Mouse (Mus musculus): ENCODE measurements around the gene Abcg8. TPM values are rescaled to one million over a fixed set of nuclear protein-coding genes. Genes with fewer than 3 reads are reported as not detected.

Gene Abcg8
- polyA plus RNA-seq, 1 experiment: not detected

GRCm38 (mm10) chr17:84636328-84636727, 39.8 kb upstream of the Abcg8 start:
- TF ChIP-seq MAX (IDR thresholded peaks at IDR 0.05) (no peak), MYOG (IDR thresholded peaks at IDR 0.05; ENCODE audit: control insufficient read depth, extremely low read depth, insufficient read length) (no peak), FOSL1 (IDR thresholded peaks at IDR 0.05; ENCODE audit: insufficient read depth, low read length, poor library complexity, severe bottlenecking) (no peak), CTCF (IDR thresholded peaks at IDR 0.05; ENCODE audit: control insufficient read depth, insufficient read depth, insufficient read length) (no peak), USF1 (IDR thresholded peaks at IDR 0.05; ENCODE audit: low read depth) (no peak), MYOD1 (IDR thresholded peaks at IDR 0.05; ENCODE audit: control insufficient read depth, insufficient read length, low read depth) (no peak), CEBPB (IDR thresholded peaks at IDR 0.05; ENCODE audit: low read depth) (no peak)
- Histone ChIP-seq H3ac (ENCODE audit: control insufficient read depth, insufficient read length, low read depth) (no peak overlapping the region), H3K79me3 (ENCODE audit: low read depth) (no peaks in the 10 kb centered on the region), H3K4me3 (ENCODE audit: insufficient read depth, poor library complexity, severe bottlenecking) (no peak overlapping the region), H3K27me3 (ENCODE audit: control insufficient read depth, insufficient read depth, insufficient read length) (no peaks in the 10 kb centered on the region), H3K79me2 (ENCODE audit: control insufficient read depth, insufficient read depth) (no peaks in the 10 kb centered on the region), H3K36me3 (ENCODE audit: control insufficient read depth, insufficient read depth) (no peaks in the 10 kb centered on the region)

- no peak overlapping the region for H3ac ChIP-seq (ENCODE audit: control insufficient read depth, insufficient read length, low read depth)
Observed at GRCm38 (mm10) chr17:84637971-84638370, 38.1 kb upstream of the Abcg8 start.

GRCm38 (mm10) chr17:84639796-84640378, 36.2 kb upstream of the Abcg8 start:
- TF ChIP-seq MYOG (IDR thresholded peaks at IDR 0.05; ENCODE audit: control insufficient read depth, extremely low read depth, insufficient read length): no peak
- no peak for TF ChIP-seq MYOD1 (IDR thresholded peaks at IDR 0.05; ENCODE audit: control insufficient read depth, insufficient read length, low read depth)
- TF ChIP-seq MAX (IDR thresholded peaks at IDR 0.05): no peak
- TF ChIP-seq FOSL1 (IDR thresholded peaks at IDR 0.05; ENCODE audit: insufficient read depth, low read length, poor library complexity, severe bottlenecking): no peak
- no peak for TF ChIP-seq USF1 (IDR thresholded peaks at IDR 0.05; ENCODE audit: low read depth)
- no peak for TF ChIP-seq CTCF (IDR thresholded peaks at IDR 0.05; ENCODE audit: control insufficient read depth, insufficient read depth, insufficient read length)
- TF ChIP-seq CEBPB (IDR thresholded peaks at IDR 0.05; ENCODE audit: low read depth): no peak
- no peak overlapping the region for H3K4me3 ChIP-seq (ENCODE audit: insufficient read depth, poor library complexity, severe bottlenecking)
- no peaks in the 10 kb centered on the region for H3K36me3 ChIP-seq (ENCODE audit: control insufficient read depth, insufficient read depth)
- H3ac ChIP-seq (ENCODE audit: control insufficient read depth, insufficient read length, low read depth): no peak overlapping the region
- no peaks in the 10 kb centered on the region for H3K79me3 ChIP-seq (ENCODE audit: low read depth)
- no peaks in the 10 kb centered on the region for H3K27me3 ChIP-seq (ENCODE audit: control insufficient read depth, insufficient read depth, insufficient read length)
- no peaks in the 10 kb centered on the region for H3K79me2 ChIP-seq (ENCODE audit: control insufficient read depth, insufficient read depth)

More at GRCm38 (mm10) chr17:84637971-84638370, 38.1 kb upstream of the Abcg8 start:
- TF ChIP-seq MYOD1 (IDR thresholded peaks at IDR 0.05; ENCODE audit: control insufficient read depth, insufficient read length, low read depth) (no peak), MYOG (IDR thresholded peaks at IDR 0.05; ENCODE audit: control insufficient read depth, extremely low read depth, insufficient read length) (no peak), CEBPB (IDR thresholded peaks at IDR 0.05; ENCODE audit: low read depth) (no peak), MAX (IDR thresholded peaks at IDR 0.05) (no peak), FOSL1 (IDR thresholded peaks at IDR 0.05; ENCODE audit: insufficient read depth, low read length, poor library complexity, severe bottlenecking) (no peak)
- no peaks in the 10 kb centered on the region for H3K79me2 ChIP-seq (ENCODE audit: control insufficient read depth, insufficient read depth)
- no peaks in the 10 kb centered on the region for H3K27me3 ChIP-seq (ENCODE audit: control insufficient read depth, insufficient read depth, insufficient read length)
- H3K36me3 ChIP-seq (ENCODE audit: control insufficient read depth, insufficient read depth): no peaks in the 10 kb centered on the region
- H3K79me3 ChIP-seq (ENCODE audit: low read depth): no peaks in the 10 kb centered on the region
- no peak overlapping the region for H3K4me3 ChIP-seq (ENCODE audit: insufficient read depth, poor library complexity, severe bottlenecking)

GRCm38 (mm10) chr17:84641893-84642292, 34.2 kb upstream of the Abcg8 start:
- H3K27me3 ChIP-seq (ENCODE audit: control insufficient read depth, insufficient read depth, insufficient read length): no peaks in the 10 kb centered on the region
- H3ac ChIP-seq (ENCODE audit: control insufficient read depth, insufficient read length, low read depth): no peak overlapping the region

GRCm38 (mm10) chr17:84642324-84642723, 33.8 kb upstream of the Abcg8 start:
- H3K36me3 ChIP-seq (ENCODE audit: control insufficient read depth, insufficient read depth): no peaks in the 10 kb centered on the region

More at GRCm38 (mm10) chr17:84641893-84642292, 34.2 kb upstream of the Abcg8 start:
- TF ChIP-seq MYOG (IDR thresholded peaks at IDR 0.05; ENCODE audit: control insufficient read depth, extremely low read depth, insufficient read length) (no peak), MAX (IDR thresholded peaks at IDR 0.05) (no peak), MYOD1 (IDR thresholded peaks at IDR 0.05; ENCODE audit: control insufficient read depth, insufficient read length, low read depth) (no peak), USF1 (IDR thresholded peaks at IDR 0.05; ENCODE audit: low read depth) (no peak), CEBPB (IDR thresholded peaks at IDR 0.05; ENCODE audit: low read depth) (no peak), FOSL1 (IDR thresholded peaks at IDR 0.05; ENCODE audit: insufficient read depth, low read length, poor library complexity, severe bottlenecking) (no peak), CTCF (IDR thresholded peaks at IDR 0.05; ENCODE audit: control insufficient read depth, insufficient read depth, insufficient read length) (no peak)
- Histone ChIP-seq H3K79me3 (ENCODE audit: low read depth) (no peaks in the 10 kb centered on the region), H3K79me2 (ENCODE audit: control insufficient read depth, insufficient read depth) (no peaks in the 10 kb centered on the region), H3K4me3 (ENCODE audit: insufficient read depth, poor library complexity, severe bottlenecking) (no peak overlapping the region), H3K36me3 (ENCODE audit: control insufficient read depth, insufficient read depth) (no peaks in the 10 kb centered on the region)

More at GRCm38 (mm10) chr17:84642324-84642723, 33.8 kb upstream of the Abcg8 start:
- TF ChIP-seq CEBPB (IDR thresholded peaks at IDR 0.05; ENCODE audit: low read depth): no peak
- TF ChIP-seq MYOG (IDR thresholded peaks at IDR 0.05; ENCODE audit: control insufficient read depth, extremely low read depth, insufficient read length): no peak
- no peak for TF ChIP-seq FOSL1 (IDR thresholded peaks at IDR 0.05; ENCODE audit: insufficient read depth, low read length, poor library complexity, severe bottlenecking)
- Histone ChIP-seq H3K79me2 (ENCODE audit: control insufficient read depth, insufficient read depth) (no peaks in the 10 kb centered on the region), H3ac (ENCODE audit: control insufficient read depth, insufficient read length, low read depth) (no peak overlapping the region), H3K79me3 (ENCODE audit: low read depth) (no peaks in the 10 kb centered on the region), H3K4me3 (ENCODE audit: insufficient read depth, poor library complexity, severe bottlenecking) (no peak overlapping the region), H3K27me3 (ENCODE audit: control insufficient read depth, insufficient read depth, insufficient read length) (no peaks in the 10 kb centered on the region)
